ENCODE assay signal across 7 mouse cellular contexts in genomic region chr12:80108896-80109668, GRCm38 (mm10). TPM values are rescaled to one million over a fixed set of nuclear protein-coding genes. Genes with fewer than 3 reads are reported as not detected.
DNase-seq lines count a peak whose midpoint lies in the region; ATAC-seq and TF ChIP-seq lines count a peak whose summit lies in the region.
"Not testable (repeated sequence)": the region's sequence is repeated elsewhere in the genome, so short reads cannot be mapped to it uniquely, and the experiment has no call there.

No protein-coding gene starts in this region.

- not testable (repeated sequence) for H3K9me3 ChIP-seq in embryonic facial prominence, embryonic 11.5 days (replicated peaks; ENCODE audit: control insufficient read depth, low read length); heart, embryonic 10.5 days; limb, embryonic 15.5 days; midbrain, embryonic 14.5 days (ENCODE audit: control insufficient read depth, low read length)

- peak overlapping the region; percentile 96 for H3K4me2 ChIP-seq in embryonic facial prominence, embryonic 11.5 days (ENCODE audit: low read depth, low read length)
- peak overlapping the region; percentile 73 for H3K4me2 ChIP-seq in limb, embryonic 15.5 days
- peak overlapping the region; percentile 95 for H3K4me2 ChIP-seq in midbrain, embryonic 14.5 days (ENCODE audit: low read length)

- peak overlapping the region; percentile 85 for H3K27ac ChIP-seq in embryonic facial prominence, embryonic 11.5 days (replicated peaks; ENCODE audit: low read depth, low read length)
- H3K27ac ChIP-seq in heart, embryonic 10.5 days: peak overlapping the region; percentile 99
- H3K27ac ChIP-seq in kidney, adult 2 months (ENCODE audit: insufficient read depth, low read depth, low read length): peak overlapping the region; percentile 66
- H3K27ac ChIP-seq in limb, embryonic 15.5 days: peak overlapping the region; percentile 96
- peak overlapping the region; percentile 75; the same call in 1 of the 2 replicates for H3K27ac ChIP-seq in midbrain, embryonic 14.5 days (replicated peaks; ENCODE audit: low read depth, low read length)

- not testable (repeated sequence) for TF ChIP-seq POLR2A in kidney, adult 2 months (IDR thresholded peaks at IDR 0.05; ENCODE audit: low read depth, low read length)

- 6% methylated on average over 11 of the region's 11 CpGs for WGBS in embryonic facial prominence, embryonic 11.5 days
- 21% methylated on average over 11 of the region's 11 CpGs for WGBS in heart, embryonic 10.5 days
- 2% methylated on average over 11 of the region's 11 CpGs for WGBS in kidney, adult 2 months
- 6% methylated on average over 11 of the region's 11 CpGs for WGBS in limb, embryonic 15.5 days
- WGBS in midbrain, embryonic 14.5 days: 1% methylated on average over 11 of the region's 11 CpGs

- not testable (repeated sequence) for H3K4me1 ChIP-seq in embryonic facial prominence, embryonic 11.5 days (ENCODE audit: control insufficient read depth, insufficient read depth, low read length); midbrain, embryonic 14.5 days (ENCODE audit: control insufficient read depth, insufficient read depth, low read length)
- peaks cover 26% of the 10 kb centered on the region for H3K4me1 ChIP-seq in heart, embryonic 10.5 days
- peaks cover 19% of the 10 kb centered on the region for H3K4me1 ChIP-seq in kidney, adult 2 months (ENCODE audit: control insufficient read depth, insufficient read depth, low read length)
- H3K4me1 ChIP-seq in limb, embryonic 15.5 days: peaks cover 17% of the 10 kb centered on the region

- peak overlapping the region; percentile 98 for H3K9ac ChIP-seq in embryonic facial prominence, embryonic 11.5 days (replicated peaks; ENCODE audit: low read length)
- peak overlapping the region; percentile 95 for H3K9ac ChIP-seq in limb, embryonic 15.5 days
- H3K9ac ChIP-seq in midbrain, embryonic 14.5 days (replicated peaks; ENCODE audit: low read length): peak overlapping the region; percentile 77

- not testable (repeated sequence) for ATAC-seq in embryonic facial prominence, embryonic 11.5 days (replicated peaks; ENCODE audit: insufficient number of reproducible peaks, low FRiP score, low TSS enrichment, low read depth); limb, embryonic 15.5 days (ENCODE audit: insufficient number of reproducible peaks, low FRiP score, low TSS enrichment, low read depth)
- ATAC-seq in midbrain, embryonic 14.5 days (ENCODE audit: low FRiP score, low TSS enrichment): 0 out of 2 replicates have a peak, but pooled peaks have one; percentile 28

- peaks cover 12% of the 10 kb centered on the region for H3K36me3 ChIP-seq in embryonic facial prominence, embryonic 11.5 days (replicated peaks; ENCODE audit: control insufficient read depth, insufficient read depth, low read depth, low read length)
- H3K36me3 ChIP-seq in heart, embryonic 10.5 days: peaks cover 38% of the 10 kb centered on the region
- H3K36me3 ChIP-seq in kidney, adult 2 months (ENCODE audit: control insufficient read depth, insufficient read depth, low read length): peaks cover 17% of the 10 kb centered on the region
- H3K36me3 ChIP-seq in limb, embryonic 15.5 days: peaks cover 22% of the 10 kb centered on the region
- H3K36me3 ChIP-seq in midbrain, embryonic 14.5 days (ENCODE audit: control insufficient read depth, insufficient read depth, low read length): not testable (repeated sequence)

- DNase-seq in adrenal gland, adult 2 months: peak; percentile 87
- DNase-seq in embryonic facial prominence, embryonic 11.5 days (ENCODE audit: low spot score): peak; percentile 85
- peak; percentile 88 for DNase-seq in heart, embryonic 10.5 days (ENCODE audit: low spot score)
- DNase-seq in kidney, adult 2 months: peak; percentile 91
- DNase-seq in midbrain, embryonic 14.5 days: peak; percentile 91
- peak; percentile 66 to 85 for DNase-seq in spleen, adult 18-20 months

- TF ChIP-seq CTCF in kidney, adult 2 months (conservative IDR thresholded peaks at IDR 0.05; ENCODE audit: insufficient read depth, insufficient read length, low read depth, low read length): peak; percentile 66

- H3K27me3 ChIP-seq in embryonic facial prominence, embryonic 11.5 days (ENCODE audit: control insufficient read depth, insufficient read depth, low read length); heart, embryonic 10.5 days (ENCODE audit: insufficient read depth, poor library complexity, severe bottlenecking); kidney, adult 2 months (replicated peaks; ENCODE audit: control insufficient read depth, insufficient read depth, low read length); limb, embryonic 15.5 days: not testable (repeated sequence)
- peaks cover 28% of the 10 kb centered on the region for H3K27me3 ChIP-seq in midbrain, embryonic 14.5 days (ENCODE audit: control insufficient read depth, insufficient read depth, low read length)

- H3K4me3 ChIP-seq in embryonic facial prominence, embryonic 11.5 days (ENCODE audit: low read depth, low read length): peak overlapping the region; percentile 71
- H3K4me3 ChIP-seq in heart, embryonic 10.5 days: peak overlapping the region; percentile 82
- peak overlapping the region; percentile 98 for H3K4me3 ChIP-seq in kidney, adult 2 months (ENCODE audit: insufficient read depth, low read depth, low read length)
- peak overlapping the region; percentile 71 for H3K4me3 ChIP-seq in limb, embryonic 15.5 days
- peak overlapping the region; percentile 69 for H3K4me3 ChIP-seq in midbrain, embryonic 14.5 days (replicated peaks; ENCODE audit: low read depth, low read length)

RNA-seq across cellular contexts. Expression of gene Zfp36l1, which starts 3.7 kb away (rescaled TPM):
- 100 to 1,000 TPM; 191 to 215 TPM for total RNA-seq in adrenal gland, adult 2 months (2021)
- 458 and 470 TPM in 2 replicates for polyA plus RNA-seq in adrenal gland, adult 2 months (2012; rRNA removed)
- 154 and 160 TPM in 2 replicates for polyA plus RNA-seq in embryonic facial prominence, embryonic 11.5 days (2014; fragmentation: Nextera tagmentation; extraction: Ambion mirVana)
- polyA plus RNA-seq in heart, embryonic 10.5 days (2016; fragmentation: Nextera tagmentation; extraction: Ambion mirVana): 90.2 and 114 TPM in 2 replicates
- polyA plus RNA-seq in kidney, adult 2 months (2012; rRNA removed): 109 and 111 TPM in 2 replicates
- 147 and 148 TPM in 2 replicates for polyA plus RNA-seq in limb, embryonic 15.5 days (2015; fragmentation: Nextera tagmentation; extraction: Ambion mirVana)
- polyA plus RNA-seq in midbrain, embryonic 14.5 days (2014; fragmentation: Nextera tagmentation; extraction: Ambion mirVana): 32.3 and 52.3 TPM in 2 replicates
